12 mouse cellular contexts compared by ENCODE assay signal in the genomic region with DNA sequence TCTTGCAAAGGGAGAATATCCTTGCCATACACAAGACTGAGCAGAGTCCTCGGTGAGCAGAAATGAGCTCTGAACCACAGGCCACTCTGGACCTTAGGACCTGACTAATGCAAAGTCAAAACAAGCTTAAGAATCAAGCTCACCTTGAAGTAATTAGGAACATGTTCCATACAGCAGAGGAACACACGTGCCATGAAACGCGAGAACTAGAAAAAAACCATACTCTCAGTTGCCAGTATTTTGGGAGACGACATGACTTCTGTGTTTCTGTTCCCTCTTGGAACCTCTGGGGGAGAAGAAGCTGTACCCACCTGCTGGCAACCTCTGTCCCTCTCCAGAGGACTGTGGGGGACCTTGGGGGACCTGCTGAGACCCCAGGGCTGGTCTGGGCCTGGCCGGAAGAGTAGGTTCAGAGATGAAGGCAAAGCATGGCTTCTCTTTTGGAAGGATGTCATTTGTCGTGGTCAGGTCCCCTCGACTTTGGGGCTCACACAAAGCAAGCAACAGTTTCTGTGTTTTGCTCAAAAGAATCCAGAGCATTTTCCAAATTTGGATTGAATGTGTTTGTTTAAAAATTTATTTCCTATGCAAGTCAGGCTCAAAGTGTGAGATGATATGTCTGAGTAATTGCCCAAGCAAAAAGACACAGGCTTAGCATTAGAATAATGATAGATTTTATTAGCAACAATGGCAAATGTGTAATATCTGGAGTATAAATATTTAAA.
"Had no signal": no experiment of that assay in that cellular context is flagged by ENCODE, and none has a peak within 500 bp of the region (broad histone marks: within the 10 kb centered on the region; RNA-seq: fewer than 3 reads in every experiment).

No protein-coding gene starts in this region.

- ATAC-seq: intestine, embryonic 15.5 days; midbrain, embryonic 16.5 days had no signal

- H3K4me3 ChIP-seq: intestine, embryonic 15.5 days; layer of hippocampus, adult 2 months; limb, embryonic 10.5 days; liver, embryonic 15.5 days; midbrain, embryonic 12.5 days had no signal

- H3K27me3 ChIP-seq: intestine, embryonic 15.5 days; liver, embryonic 15.5 days; midbrain, embryonic 12.5 days had no signal

- H3K36me3 ChIP-seq: intestine, embryonic 15.5 days; limb, embryonic 10.5 days; liver, embryonic 15.5 days; midbrain, embryonic 12.5 days had no signal

- H3K9ac ChIP-seq: intestine, embryonic 15.5 days; liver, embryonic 15.5 days; midbrain, embryonic 12.5 days had no signal

- H3K9me3 ChIP-seq: intestine, embryonic 15.5 days; limb, embryonic 10.5 days; liver, embryonic 15.5 days; midbrain, embryonic 12.5 days had no signal

- H3K4me2 ChIP-seq: intestine, embryonic 15.5 days; liver, embryonic 11.5 days; liver, embryonic 15.5 days; midbrain, embryonic 12.5 days had no signal

- H3K27ac ChIP-seq: intestine, embryonic 15.5 days; layer of hippocampus, adult 2 months; limb, embryonic 10.5 days; liver, embryonic 15.5 days; midbrain, embryonic 12.5 days had no signal

- DNase-seq: kidney, adult 18-20 months; kidney, postnatal 10 days; kidney, postnatal 4 days; right cerebral cortex, postnatal 14 days; thymus, postnatal 36 days had no signal

- H3K4me1 ChIP-seq: intestine, embryonic 15.5 days; liver, embryonic 15.5 days; midbrain, embryonic 12.5 days had no signal
